Mouse (Mus musculus): ENCODE results near the gene Gm10337. TPM values are rescaled to one million over a fixed set of nuclear protein-coding genes. Genes with fewer than 3 reads are reported as not detected.
A peak's percentile ranks its signal among the peaks of the same experiment; 100 is the strongest.

Gene Gm10337
- polyA plus RNA-seq, 1 experiment from 2014 or later, result not detected

GRCm38 (mm10) chr15:102505073-102505769 lies 1.7 kb downstream of the Gm10337 start:
- Histone ChIP-seq H3K27me3 (ENCODE audit: control insufficient read depth, insufficient read depth, low read depth, low read length) (no peaks in the 10 kb centered on the region), H3K4me3 (ENCODE audit: low read length) (no peak overlapping the region), H3K9ac (ENCODE audit: low read length) (no peak overlapping the region), H3K9me3 (ENCODE audit: control insufficient read depth, low read length) (no peaks in the 10 kb centered on the region), H3K36me3 (ENCODE audit: control insufficient read depth, insufficient read depth, low read length) (peaks cover 32% of the 10 kb centered on the region), H3K27ac (ENCODE audit: low read length) (no peak overlapping the region), H3K4me2 (ENCODE audit: low read depth, low read length) (no peak overlapping the region), H3K4me1 (replicated peaks; ENCODE audit: control insufficient read depth, insufficient read depth, low read length) (peaks cover 8% of the 10 kb centered on the region)
- WGBS, result 62% methylated on average over 12 of the region's 12 CpGs
- ATAC-seq (ENCODE audit: low read depth), result no peak

- H3K4me2 ChIP-seq (ENCODE audit: low read depth, low read length), result no peak overlapping the region
- H3K27ac ChIP-seq (ENCODE audit: low read length), result no peak overlapping the region
- peaks cover 25% of the 10 kb centered on the region for H3K36me3 ChIP-seq (ENCODE audit: control insufficient read depth, insufficient read depth, low read length)
- 60% methylated on average over 9 of the region's 9 CpGs for WGBS
- no peaks in the 10 kb centered on the region for H3K27me3 ChIP-seq (ENCODE audit: control insufficient read depth, insufficient read depth, low read depth, low read length)
- no peaks in the 10 kb centered on the region for H3K9me3 ChIP-seq (ENCODE audit: control insufficient read depth, low read length)
- no peak for ATAC-seq (ENCODE audit: low read depth)
- no peak overlapping the region for H3K4me3 ChIP-seq (ENCODE audit: low read length)
- H3K4me1 ChIP-seq (replicated peaks; ENCODE audit: control insufficient read depth, insufficient read depth, low read length), result peaks cover 10% of the 10 kb centered on the region
- H3K9ac ChIP-seq (ENCODE audit: low read length), result no peak overlapping the region
Measured at GRCm38 (mm10) chr15:102505770-102506463, 2.4 kb downstream of the Gm10337 start.

GRCm38 (mm10) chr15:102506464-102506830 lies 2.9 kb downstream of the Gm10337 start:
- Histone ChIP-seq H3K9ac (ENCODE audit: low read length) (no peak overlapping the region), H3K4me1 (replicated peaks; ENCODE audit: control insufficient read depth, insufficient read depth, low read length) (peaks cover 16% of the 10 kb centered on the region), H3K4me2 (ENCODE audit: low read depth, low read length) (no peak overlapping the region), H3K4me3 (ENCODE audit: low read length) (no peak overlapping the region), H3K27ac (ENCODE audit: low read length) (no peak overlapping the region), H3K27me3 (ENCODE audit: control insufficient read depth, insufficient read depth, low read depth, low read length) (no peaks in the 10 kb centered on the region), H3K36me3 (ENCODE audit: control insufficient read depth, insufficient read depth, low read length) (peaks cover 20% of the 10 kb centered on the region), H3K9me3 (ENCODE audit: control insufficient read depth, low read length) (no peaks in the 10 kb centered on the region)
- no peak for ATAC-seq (ENCODE audit: low read depth)
- WGBS, result 13% methylated on average over 2 of the region's 2 CpGs

GRCm38 (mm10) chr15:102506864-102507263 lies 3.3 kb downstream of the Gm10337 start:
- no peak overlapping the region for H3K9ac ChIP-seq (ENCODE audit: low read length)
- no peak overlapping the region for H3K4me3 ChIP-seq (ENCODE audit: low read length)
- no peaks in the 10 kb centered on the region for H3K9me3 ChIP-seq (ENCODE audit: control insufficient read depth, low read length)
- peaks cover 17% of the 10 kb centered on the region for H3K36me3 ChIP-seq (ENCODE audit: control insufficient read depth, insufficient read depth, low read length)
- ATAC-seq (ENCODE audit: low read depth), result no peak
- H3K27ac ChIP-seq (ENCODE audit: low read length), result no peak overlapping the region
- H3K27me3 ChIP-seq (ENCODE audit: control insufficient read depth, insufficient read depth, low read depth, low read length), result no peaks in the 10 kb centered on the region
- H3K4me1 ChIP-seq (replicated peaks; ENCODE audit: control insufficient read depth, insufficient read depth, low read length), result peaks cover 17% of the 10 kb centered on the region
- 77% methylated on average over 1 of the region's 1 CpGs for WGBS
- H3K4me2 ChIP-seq (ENCODE audit: low read depth, low read length), result no peak overlapping the region

- Histone ChIP-seq H3K36me3 (ENCODE audit: control insufficient read depth, insufficient read depth, low read length) (peaks cover 10% of the 10 kb centered on the region; the same call in 1 of the 2 replicates), H3K9me3 (ENCODE audit: control insufficient read depth, low read length) (no peaks in the 10 kb centered on the region), H3K9ac (ENCODE audit: low read length) (no peak overlapping the region), H3K27me3 (ENCODE audit: control insufficient read depth, insufficient read depth, low read depth, low read length) (no peaks in the 10 kb centered on the region), H3K4me3 (ENCODE audit: low read length) (no peak overlapping the region), H3K4me2 (ENCODE audit: low read depth, low read length) (no peak overlapping the region), H3K4me1 (replicated peaks; ENCODE audit: control insufficient read depth, insufficient read depth, low read length) (peaks cover 20% of the 10 kb centered on the region), H3K27ac (ENCODE audit: low read length) (no peak overlapping the region)
- no peak for ATAC-seq (ENCODE audit: low read depth)
Measured at GRCm38 (mm10) chr15:102507561-102507960, 4.0 kb downstream of the Gm10337 start.

GRCm38 (mm10) chr15:102508336-102508735 lies 4.8 kb downstream of the Gm10337 start:
- no peaks in the 10 kb centered on the region for H3K9me3 ChIP-seq (ENCODE audit: control insufficient read depth, low read length)
- no peak overlapping the region for H3K4me2 ChIP-seq (ENCODE audit: low read depth, low read length)
- no peak for ATAC-seq (ENCODE audit: low read depth)
- no peak overlapping the region for H3K27ac ChIP-seq (ENCODE audit: low read length)
- 72% methylated on average over 3 of the region's 3 CpGs for WGBS
- H3K36me3 ChIP-seq (ENCODE audit: control insufficient read depth, insufficient read depth, low read length), result peaks cover 3% of the 10 kb centered on the region; the same call in 1 of the 2 replicates
- H3K4me3 ChIP-seq (ENCODE audit: low read length), result no peak overlapping the region
- no peaks in the 10 kb centered on the region for H3K27me3 ChIP-seq (ENCODE audit: control insufficient read depth, insufficient read depth, low read depth, low read length)
- peaks cover 20% of the 10 kb centered on the region for H3K4me1 ChIP-seq (replicated peaks; ENCODE audit: control insufficient read depth, insufficient read depth, low read length)
- H3K9ac ChIP-seq (ENCODE audit: low read length), result no peak overlapping the region

GRCm38 (mm10) chr15:102510110-102510509 lies 6.6 kb downstream of the Gm10337 start:
- Histone ChIP-seq H3K4me1 (replicated peaks; ENCODE audit: control insufficient read depth, insufficient read depth, low read length) (peaks cover 20% of the 10 kb centered on the region), H3K36me3 (ENCODE audit: control insufficient read depth, insufficient read depth, low read length) (no peaks in the 10 kb centered on the region)
- ATAC-seq (ENCODE audit: low read depth), result peak; percentile 66

GRCm38 (mm10) chr15:102510590-102511284 lies 7.2 kb downstream of the Gm10337 start:
- no peaks in the 10 kb centered on the region for H3K36me3 ChIP-seq (ENCODE audit: control insufficient read depth, insufficient read depth, low read length)
- H3K4me1 ChIP-seq (replicated peaks; ENCODE audit: control insufficient read depth, insufficient read depth, low read length), result peaks cover 21% of the 10 kb centered on the region
- H3K4me3 ChIP-seq (ENCODE audit: low read length), result peak overlapping the region; percentile 65
- WGBS, result 2% methylated on average over 34 of the region's 34 CpGs
- ATAC-seq (ENCODE audit: low read depth), result peak; percentile 96
- no peaks in the 10 kb centered on the region for H3K9me3 ChIP-seq (ENCODE audit: control insufficient read depth, low read length)
- H3K4me2 ChIP-seq (ENCODE audit: low read depth, low read length), result peak overlapping the region; percentile 94
- H3K27ac ChIP-seq (ENCODE audit: low read length), result peak overlapping the region; percentile 72
- no peaks in the 10 kb centered on the region for H3K27me3 ChIP-seq (ENCODE audit: control insufficient read depth, insufficient read depth, low read depth, low read length)
- peak overlapping the region; percentile 52 for H3K9ac ChIP-seq (ENCODE audit: low read length)

More at GRCm38 (mm10) chr15:102510110-102510509, 6.6 kb downstream of the Gm10337 start:
- WGBS, result 6% methylated on average over 9 of the region's 9 CpGs
- H3K9me3 ChIP-seq (ENCODE audit: control insufficient read depth, low read length), result no peaks in the 10 kb centered on the region
- H3K9ac ChIP-seq (ENCODE audit: low read length), result peak overlapping the region; percentile 52
- H3K27me3 ChIP-seq (ENCODE audit: control insufficient read depth, insufficient read depth, low read depth, low read length), result no peaks in the 10 kb centered on the region
- peak overlapping the region; percentile 72 for H3K27ac ChIP-seq (ENCODE audit: low read length)
- H3K4me2 ChIP-seq (ENCODE audit: low read depth, low read length), result peak overlapping the region; percentile 94
- peak overlapping the region; percentile 65 for H3K4me3 ChIP-seq (ENCODE audit: low read length)

GRCm38 (mm10) chr15:102511285-102511833 lies 7.8 kb downstream of the Gm10337 start:
- Histone ChIP-seq H3K27me3 (ENCODE audit: control insufficient read depth, insufficient read depth, low read depth, low read length) (no peaks in the 10 kb centered on the region), H3K9me3 (ENCODE audit: control insufficient read depth, low read length) (no peaks in the 10 kb centered on the region), H3K36me3 (ENCODE audit: control insufficient read depth, insufficient read depth, low read length) (no peaks in the 10 kb centered on the region), H3K4me3 (ENCODE audit: low read length) (peak overlapping the region; percentile 65), H3K9ac (ENCODE audit: low read length) (peak overlapping the region; percentile 52), H3K27ac (ENCODE audit: low read length) (no peak overlapping the region), H3K4me1 (replicated peaks; ENCODE audit: control insufficient read depth, insufficient read depth, low read length) (peaks cover 25% of the 10 kb centered on the region), H3K4me2 (ENCODE audit: low read depth, low read length) (peak overlapping the region; percentile 94)
- WGBS, result 15% methylated on average over 6 of the region's 6 CpGs
- ATAC-seq (ENCODE audit: low read depth), result no peak

All from lung, embryonic 16.5 days (tissue).